Mouse (Mus musculus) right cerebral cortex, adult 2 months (tissue): ENCODE results near the gene Cox7a1.
"Not testable (repeated sequence)": the region's sequence is repeated elsewhere in the genome, so short reads cannot be mapped to it uniquely, and the experiment has no call there.

ENCODE experiments used
- DNase-seq, 2 experiments: peaks; one replicate each; pipeline ENCODE4 v3.0.0; 2021 to 2022; ENCODE audit warnings: low spot score in 2 of 2

The Cox7a1 gene

GRCm38 (mm10) chr7:30193013-30193412 lies 9.1 kb downstream of the Cox7a1 start:
- no peak for DNase-seq

- peak; percentile 66 to 72 for DNase-seq
Observed at GRCm38 (mm10) chr7:30193581-30194100, 9.7 kb downstream of the Cox7a1 start.

GRCm38 (mm10) chr7:30194101-30194831 lies 10.3 kb downstream of the Cox7a1 start:
- peak; percentile 29 to 40 for DNase-seq

GRCm38 (mm10) chr7:30194884-30195283 lies 10.9 kb downstream of the Cox7a1 start:
- peak; percentile 95 for DNase-seq

- no peak for DNase-seq
Observed at GRCm38 (mm10) chr7:30195461-30195860, 11.5 kb downstream of the Cox7a1 start.

GRCm38 (mm10) chr7:30196171-30196570 lies 12.2 kb downstream of the Cox7a1 start:
- no peak for DNase-seq

GRCm38 (mm10) chr7:30197592-30198129 lies 13.7 kb downstream of the Cox7a1 start:
- no peak for DNase-seq

GRCm38 (mm10) chr7:30198481-30198971 lies 14.6 kb downstream of the Cox7a1 start, which contains the start of gene Capns1:
TSS of gene Capns1 (minus strand) at chr7:30198811.
- DNase-seq, result peak; percentile 61 to 62

GRCm38 (mm10) chr7:30199498-30200139 lies 15.7 kb downstream of the Cox7a1 start:
- no peak for DNase-seq

GRCm38 (mm10) chr7:30200200-30200599 lies 16.3 kb downstream of the Cox7a1 start:
- no peak for DNase-seq

- DNase-seq, result not testable (repeated sequence)
Observed at GRCm38 (mm10) chr7:30200661-30201060, 16.7 kb downstream of the Cox7a1 start.

GRCm38 (mm10) chr7:30202895-30203690 lies 19.1 kb downstream of the Cox7a1 start:
- no peak for DNase-seq

GRCm38 (mm10) chr7:30204380-30204779 lies 20.4 kb downstream of the Cox7a1 start:
- DNase-seq, result no peak

GRCm38 (mm10) chr7:30205383-30205782 lies 21.4 kb downstream of the Cox7a1 start:
- peak; percentile 53 to 69 for DNase-seq

- not testable (repeated sequence) for DNase-seq
Observed at GRCm38 (mm10) chr7:30206364-30206763, 22.4 kb downstream of the Cox7a1 start.

- DNase-seq, result no peak
Observed at GRCm38 (mm10) chr7:30211025-30211424, 27.1 kb downstream of the Cox7a1 start.

- no peak for DNase-seq
Observed at GRCm38 (mm10) chr7:30213881-30214280, 29.9 kb downstream of the Cox7a1 start.

GRCm38 (mm10) chr7:30215875-30216274 lies 31.9 kb downstream of the Cox7a1 start:
- DNase-seq, result no peak

GRCm38 (mm10) chr7:30216723-30217151 lies 32.8 kb downstream of the Cox7a1 start:
- peak; percentile 59 to 71 for DNase-seq

GRCm38 (mm10) chr7:30217277-30217676 lies 33.3 kb downstream of the Cox7a1 start:
- no peak for DNase-seq

- DNase-seq, result peak in 1 of 2 experiments; percentile 46
Observed at GRCm38 (mm10) chr7:30219293-30220007, 35.5 kb downstream of the Cox7a1 start.
